Comparison of ENCODE assay signal across 25 mouse cellular contexts in the genomic region with DNA sequence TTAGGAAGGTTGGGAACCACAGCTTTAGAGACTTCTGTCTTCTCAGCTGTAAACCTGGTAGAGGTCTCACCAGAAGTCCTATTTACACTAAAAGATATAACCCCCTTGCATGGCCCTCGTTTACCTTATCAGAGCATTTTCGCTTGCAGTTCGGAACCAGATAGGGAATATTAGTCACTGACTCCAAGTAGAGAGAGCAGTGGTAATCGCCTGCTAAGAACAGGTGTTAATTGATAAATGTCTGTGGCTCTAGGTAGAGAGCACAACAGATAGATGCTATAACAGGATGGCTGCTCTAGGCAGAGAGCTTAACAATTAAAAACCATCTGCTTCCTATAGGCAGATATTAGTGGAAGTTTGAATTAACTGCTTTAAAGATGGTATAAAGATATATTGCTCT. TPM values are rescaled to one million over a fixed set of nuclear protein-coding genes. Genes with fewer than 3 reads are reported as not detected.
"Had no signal": no experiment of that assay in that cellular context is flagged by ENCODE, and none has a peak within 500 bp of the region (broad histone marks: within the 10 kb centered on the region; RNA-seq: fewer than 3 reads in every experiment).

No protein-coding gene starts in this region.

- H3K9ac ChIP-seq: heart, embryonic 13.5 days; heart, embryonic 15.5 days; hindbrain, embryonic 13.5 days; hindbrain, embryonic 15.5 days; kidney, embryonic 15.5 days; limb, embryonic 12.5 days had no signal

- ATAC-seq: hindbrain, postnatal 0 days; intestine, embryonic 16.5 days had no signal

- H3K4me3 ChIP-seq: heart, adult 2 months; heart, embryonic 13.5 days; heart, embryonic 15.5 days; hindbrain, embryonic 13.5 days; hindbrain, embryonic 15.5 days; kidney, embryonic 15.5 days; limb, embryonic 10.5 days; limb, embryonic 12.5 days had no signal

- H3K27ac ChIP-seq: heart, adult 2 months; heart, embryonic 13.5 days; heart, embryonic 15.5 days; hindbrain, embryonic 13.5 days; hindbrain, embryonic 15.5 days; hindbrain, postnatal 0 days; kidney, embryonic 15.5 days; kidney, postnatal 0 days; limb, embryonic 10.5 days; limb, embryonic 12.5 days had no signal

- H3K9me3 ChIP-seq: heart, embryonic 13.5 days; heart, embryonic 15.5 days; hindbrain, embryonic 13.5 days; hindbrain, embryonic 15.5 days; kidney, embryonic 15.5 days; limb, embryonic 10.5 days; limb, embryonic 12.5 days had no signal

- H3K4me1 ChIP-seq: heart, embryonic 13.5 days; heart, embryonic 15.5 days; hindbrain, embryonic 13.5 days; hindbrain, embryonic 15.5 days; kidney, embryonic 15.5 days; limb, embryonic 10.5 days; limb, embryonic 12.5 days had no signal

- H3K4me2 ChIP-seq: heart, embryonic 11.5 days; heart, embryonic 13.5 days; heart, embryonic 15.5 days; hindbrain, embryonic 13.5 days; hindbrain, embryonic 15.5 days; kidney, embryonic 15.5 days; limb, embryonic 12.5 days had no signal

- DNase-seq: gastrocnemius, postnatal 14 days; gastrocnemius, postnatal 36 days; heart, adult 11 months; heart, adult 2 months; heart, postnatal 14 days; heart, postnatal 36 days; kidney, adult 11 months; kidney, adult 2 months; kidney, adult 9 months; kidney, postnatal 14 days; kidney, postnatal 36 days; layer of hippocampus, adult 9-11 months; layer of hippocampus, postnatal 36 days had no signal

- H3K27me3 ChIP-seq: heart, embryonic 13.5 days; heart, embryonic 15.5 days; hindbrain, embryonic 13.5 days; hindbrain, embryonic 15.5 days; kidney, embryonic 15.5 days; limb, embryonic 12.5 days had no signal

RNA-seq across cellular contexts. Expression of gene Zfp9, which starts 59.5 kb away (rescaled TPM):
- total RNA-seq: hematopoietic stem cell, adult 5-6 weeks had no signal
